Mouse (Mus musculus): ENCODE data around the gene Serac1. TPM values are rescaled to one million over a fixed set of nuclear protein-coding genes. Genes with fewer than 3 reads are reported as not detected.
A peak's percentile ranks its signal among the peaks of the same experiment; 100 is the strongest.
"Not testable (repeated sequence)": the region's sequence is repeated elsewhere in the genome, so short reads cannot be mapped to it uniquely, and the experiment has no call there.

Gene Serac1
- polyA plus RNA-seq, 1 experiment: 25.2 TPM

- Histone ChIP-seq H3K27ac (ENCODE audit: insufficient read depth, low read length) (no peak overlapping the region), H3K4me3 (ENCODE audit: insufficient read depth, low read length) (no peak overlapping the region), H3K4me1 (ENCODE audit: control insufficient read depth, insufficient read depth, low read length) (peaks cover 3% of the 10 kb centered on the region)
- TF ChIP-seq CTCF (IDR thresholded peaks at IDR 0.05; ENCODE audit: extremely low read depth, insufficient read depth, low read length) (no peak), POLR2A (IDR thresholded peaks at IDR 0.05; ENCODE audit: extremely low read depth, insufficient read depth, low read length) (no peak)
Observed at GRCm38 (mm10) chr17:6036872-6037271, 42.7 kb downstream of the Serac1 start.

GRCm38 (mm10) chr17:6036458-6036857 is 43.1 kb downstream of the Serac1 start:
- Histone ChIP-seq H3K4me1 (ENCODE audit: control insufficient read depth, insufficient read depth, low read length) (peaks cover 3% of the 10 kb centered on the region), H3K27ac (ENCODE audit: insufficient read depth, low read length) (no peak overlapping the region), H3K4me3 (ENCODE audit: insufficient read depth, low read length) (no peak overlapping the region)
- no peak for TF ChIP-seq CTCF (IDR thresholded peaks at IDR 0.05; ENCODE audit: extremely low read depth, insufficient read depth, low read length)
- no peak for TF ChIP-seq POLR2A (IDR thresholded peaks at IDR 0.05; ENCODE audit: extremely low read depth, insufficient read depth, low read length)

DNA sequence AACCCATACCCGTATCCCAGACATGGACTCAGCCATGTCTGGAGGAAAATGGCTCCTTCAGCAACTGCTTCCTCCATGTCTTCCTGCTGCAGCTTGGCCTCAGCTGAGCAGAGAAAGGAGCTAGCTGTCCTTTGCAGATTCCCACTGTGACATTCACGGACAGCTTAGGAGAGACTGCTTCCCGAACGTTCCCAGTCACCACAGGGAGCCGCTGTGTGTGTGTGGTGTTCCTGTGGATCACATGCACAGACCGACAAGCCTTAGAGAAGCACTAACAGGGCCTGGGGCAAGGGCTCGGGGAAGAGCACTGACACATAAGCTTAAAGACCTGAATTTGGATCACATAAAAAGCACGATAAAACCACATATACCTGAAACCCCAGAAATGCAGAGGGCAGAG is 43.9 kb downstream of the Serac1 start:
- TF ChIP-seq CTCF (IDR thresholded peaks at IDR 0.05; ENCODE audit: extremely low read depth, insufficient read depth, low read length): no peak
- no peak for TF ChIP-seq POLR2A (IDR thresholded peaks at IDR 0.05; ENCODE audit: extremely low read depth, insufficient read depth, low read length)
- Histone ChIP-seq H3K27ac (ENCODE audit: insufficient read depth, low read length) (no peak overlapping the region), H3K4me3 (ENCODE audit: insufficient read depth, low read length) (no peak overlapping the region), H3K4me1 (ENCODE audit: control insufficient read depth, insufficient read depth, low read length) (peaks cover 2% of the 10 kb centered on the region; the same call in 1 of the 2 replicates)

DNA sequence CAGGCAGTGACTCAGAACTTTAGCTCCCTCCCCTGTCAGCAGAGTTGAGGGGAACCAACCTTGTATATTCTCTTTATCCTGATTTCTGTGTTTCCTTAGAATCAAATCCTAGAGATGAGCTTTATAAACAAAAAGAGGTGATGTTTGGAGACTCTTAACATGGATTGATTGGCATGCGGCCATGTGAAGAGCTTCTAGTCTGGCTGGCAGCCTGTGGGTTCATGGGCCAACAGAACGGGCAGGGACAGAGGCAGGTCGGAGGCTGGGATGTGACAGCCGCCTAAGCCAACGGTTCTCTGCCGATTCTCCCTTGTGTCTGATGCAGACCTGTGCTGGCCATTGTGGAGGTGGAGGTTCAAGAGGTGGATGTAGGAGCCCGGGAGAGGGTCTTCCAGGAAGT is 53.7 kb downstream of the Serac1 start:
- H3K4me3 ChIP-seq (ENCODE audit: insufficient read depth, low read length): no peak overlapping the region
- TF ChIP-seq POLR2A (IDR thresholded peaks at IDR 0.05; ENCODE audit: extremely low read depth, insufficient read depth, low read length) (no peak), CTCF (IDR thresholded peaks at IDR 0.05; ENCODE audit: extremely low read depth, insufficient read depth, low read length) (no peak)
- H3K4me1 ChIP-seq (ENCODE audit: control insufficient read depth, insufficient read depth, low read length): no peaks in the 10 kb centered on the region
- no peak overlapping the region for H3K27ac ChIP-seq (ENCODE audit: insufficient read depth, low read length)

DNA sequence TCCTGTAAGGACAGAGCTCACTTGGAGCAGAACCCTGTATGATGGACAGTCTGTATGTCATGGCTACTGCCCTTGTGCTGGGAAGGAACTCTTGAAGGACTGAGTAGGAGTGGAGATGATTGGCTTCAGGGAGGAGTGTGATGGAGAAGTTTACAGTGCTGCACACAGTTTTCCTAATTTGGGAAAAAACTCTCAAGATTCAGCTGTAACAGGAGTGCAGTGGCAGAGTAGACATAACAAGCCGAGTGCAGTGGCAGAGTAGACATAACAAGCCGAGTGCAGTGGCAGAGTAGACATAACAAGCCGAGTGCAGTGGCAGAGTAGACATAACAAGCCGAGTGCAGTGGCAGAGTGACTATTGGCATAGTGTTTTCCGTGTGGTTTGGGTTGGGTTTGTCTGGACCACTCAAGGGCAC is 58.2 kb downstream of the Serac1 start:
- H3K27ac ChIP-seq (ENCODE audit: insufficient read depth, low read length); H3K4me3 ChIP-seq (ENCODE audit: insufficient read depth, low read length); H3K4me1 ChIP-seq (ENCODE audit: control insufficient read depth, insufficient read depth, low read length): not testable (repeated sequence)

GRCm38 (mm10) chr17:6020636-6021035 is 58.9 kb downstream of the Serac1 start:
- Histone ChIP-seq H3K4me3 (ENCODE audit: insufficient read depth, low read length) (no peak overlapping the region), H3K4me1 (ENCODE audit: control insufficient read depth, insufficient read depth, low read length) (no peaks in the 10 kb centered on the region), H3K27ac (ENCODE audit: insufficient read depth, low read length) (no peak overlapping the region)
- TF ChIP-seq POLR2A (IDR thresholded peaks at IDR 0.05; ENCODE audit: extremely low read depth, insufficient read depth, low read length) (no peak), CTCF (IDR thresholded peaks at IDR 0.05; ENCODE audit: extremely low read depth, insufficient read depth, low read length) (no peak)

DNA sequence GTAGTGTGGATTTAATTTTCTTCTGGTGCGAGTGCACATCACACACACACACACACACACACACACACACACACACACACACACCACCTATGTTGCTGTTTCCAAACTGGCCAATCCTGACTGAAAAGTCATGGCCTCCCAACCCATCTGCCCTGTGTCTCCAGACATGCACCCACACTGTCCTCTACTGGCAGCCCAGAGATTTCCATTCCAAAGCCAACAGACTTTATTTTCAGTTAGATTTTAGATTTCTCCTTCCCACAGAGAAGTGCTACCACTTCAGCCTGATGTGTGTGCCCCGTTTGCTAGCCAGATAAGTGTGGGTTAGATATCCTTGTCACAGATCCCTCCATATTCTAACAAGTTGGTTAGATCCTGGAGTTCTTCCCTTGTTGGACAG is 59.8 kb downstream of the Serac1 start:
- H3K4me3 ChIP-seq (ENCODE audit: insufficient read depth, low read length): no peak overlapping the region
- H3K27ac ChIP-seq (ENCODE audit: insufficient read depth, low read length): no peak overlapping the region
- H3K4me1 ChIP-seq (ENCODE audit: control insufficient read depth, insufficient read depth, low read length): no peaks in the 10 kb centered on the region
- TF ChIP-seq POLR2A (IDR thresholded peaks at IDR 0.05; ENCODE audit: extremely low read depth, insufficient read depth, low read length): no peak
- TF ChIP-seq CTCF (IDR thresholded peaks at IDR 0.05; ENCODE audit: extremely low read depth, insufficient read depth, low read length): peak; percentile 88

- H3K27ac ChIP-seq (ENCODE audit: insufficient read depth, low read length): no peak overlapping the region
- peaks cover 6% of the 10 kb centered on the region for H3K4me1 ChIP-seq (ENCODE audit: control insufficient read depth, insufficient read depth, low read length)
- no peak overlapping the region for H3K4me3 ChIP-seq (ENCODE audit: insufficient read depth, low read length)
- no peak for TF ChIP-seq POLR2A (IDR thresholded peaks at IDR 0.05; ENCODE audit: extremely low read depth, insufficient read depth, low read length)
- no peak for TF ChIP-seq CTCF (IDR thresholded peaks at IDR 0.05; ENCODE audit: extremely low read depth, insufficient read depth, low read length)
Observed at GRCm38 (mm10) chr17:6018348-6018747, 61.2 kb downstream of the Serac1 start.

GRCm38 (mm10) chr17:6017268-6017667 is 62.3 kb downstream of the Serac1 start:
- H3K4me3 ChIP-seq (ENCODE audit: insufficient read depth, low read length): no peak overlapping the region
- TF ChIP-seq CTCF (IDR thresholded peaks at IDR 0.05; ENCODE audit: extremely low read depth, insufficient read depth, low read length): peak; percentile 42
- no peak for TF ChIP-seq POLR2A (IDR thresholded peaks at IDR 0.05; ENCODE audit: extremely low read depth, insufficient read depth, low read length)
- peaks cover 6% of the 10 kb centered on the region for H3K4me1 ChIP-seq (ENCODE audit: control insufficient read depth, insufficient read depth, low read length)
- no peak overlapping the region for H3K27ac ChIP-seq (ENCODE audit: insufficient read depth, low read length)

DNA sequence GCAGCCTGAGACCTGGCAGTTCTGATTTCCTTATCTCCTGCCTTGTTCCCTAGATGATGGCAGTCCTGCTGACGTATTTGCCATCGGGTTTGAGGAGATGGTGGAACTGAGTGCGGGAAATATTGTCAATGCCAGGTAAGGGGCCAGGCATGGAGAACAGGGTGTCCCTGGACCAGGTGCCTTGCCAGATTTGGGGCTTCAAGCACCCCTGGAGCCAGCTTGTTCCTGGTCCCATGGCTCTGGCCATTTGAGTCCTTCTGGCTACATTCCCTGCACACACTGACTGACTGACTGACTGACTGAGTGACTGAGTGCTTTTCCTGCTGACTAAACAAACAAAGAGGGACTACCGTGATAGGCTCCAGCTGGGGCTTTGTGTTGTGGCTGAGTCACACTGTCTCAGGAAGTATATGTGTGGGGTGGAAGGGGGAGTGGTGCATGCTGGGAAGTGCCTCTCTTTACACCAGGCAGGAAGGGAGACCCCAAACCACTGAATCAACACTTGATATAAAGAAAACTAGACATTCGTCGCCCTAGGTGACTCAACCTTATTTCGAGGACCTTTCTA is 63.2 kb downstream of the Serac1 start:
- no peak for TF ChIP-seq POLR2A (IDR thresholded peaks at IDR 0.05; ENCODE audit: extremely low read depth, insufficient read depth, low read length)
- no peak for TF ChIP-seq CTCF (IDR thresholded peaks at IDR 0.05; ENCODE audit: extremely low read depth, insufficient read depth, low read length)
- peaks cover 6% of the 10 kb centered on the region for H3K4me1 ChIP-seq (ENCODE audit: control insufficient read depth, insufficient read depth, low read length)
- H3K27ac ChIP-seq (ENCODE audit: insufficient read depth, low read length): no peak overlapping the region
- H3K4me3 ChIP-seq (ENCODE audit: insufficient read depth, low read length): no peak overlapping the region
